ENCODE assay signal across 8 mouse cellular contexts in the genomic region with DNA sequence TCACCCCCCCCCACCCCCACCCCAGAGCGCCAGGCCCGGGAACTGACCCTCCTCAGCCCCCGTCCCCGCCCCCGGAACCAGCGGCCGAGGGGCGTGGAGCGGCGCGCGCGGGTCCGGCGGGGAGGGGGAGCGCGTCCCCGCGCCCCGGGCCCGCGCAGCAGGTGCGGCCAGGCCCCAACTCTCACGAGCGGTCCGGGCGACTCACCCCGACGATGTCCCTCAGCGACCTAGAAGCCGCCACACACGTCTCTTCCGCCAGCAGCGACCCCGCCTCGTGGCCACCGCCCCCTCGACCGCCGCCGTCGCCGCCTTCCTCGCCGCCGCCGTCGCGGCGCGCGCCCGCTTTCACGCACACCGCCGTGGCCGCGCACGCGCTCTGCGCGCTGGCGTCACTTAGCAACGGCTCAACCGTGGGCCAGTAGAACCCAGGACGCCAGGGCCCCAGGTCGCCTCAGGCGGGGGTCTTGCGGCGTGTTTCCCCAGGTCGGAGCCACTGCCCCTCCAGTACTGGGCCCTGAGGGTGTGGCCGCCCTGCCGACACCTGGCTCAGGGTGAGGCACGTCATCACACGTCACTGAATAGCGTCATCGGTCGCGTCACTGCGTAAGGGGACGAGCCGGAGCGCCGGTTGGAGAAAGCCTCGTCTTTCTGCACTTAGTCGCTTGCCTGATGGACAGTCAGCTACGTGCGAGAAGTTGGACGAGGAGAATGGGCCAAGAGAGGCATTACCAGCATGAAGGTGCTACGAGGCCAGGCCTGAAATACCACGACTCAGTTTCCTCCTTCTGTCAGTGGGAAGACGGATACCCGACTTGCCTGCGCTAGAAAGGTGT. TPM values are rescaled to one million over a fixed set of nuclear protein-coding genes. Genes with fewer than 3 reads are reported as not detected.
DNase-seq lines count a peak whose midpoint lies in the region; ATAC-seq and TF ChIP-seq lines count a peak whose summit lies in the region.

Gene Btbd9 (minus strand): TSS at position 548 of the 833 bp plus-strand sequence.

- no peaks in the 10 kb centered on the region for H3K9me3 ChIP-seq in hindbrain, postnatal 0 days (ENCODE audit: low read length)

- H3K36me3 ChIP-seq in hindbrain, postnatal 0 days (ENCODE audit: insufficient read depth, low read length), result no peaks in the 10 kb centered on the region

- WGBS in hindbrain, postnatal 0 days, result under 1% methylated on average over 68 of the region's 94 CpGs

- peak within 1 kb of the TSS; percentile 86 for H3K4me2 ChIP-seq in hindbrain, postnatal 0 days (ENCODE audit: low read depth, low read length)

- peak; percentile 70 for DNase-seq in WW6 (ENCODE audit: low read depth, low spot score)
- DNase-seq in cerebellum, postnatal 4 days (ENCODE audit: low spot score in 2 of 2), result peak; percentile 84 to 97
- peak; percentile 94 for DNase-seq in gastrocnemius, adult 2 months
- DNase-seq in hindbrain, postnatal 0 days (ENCODE audit: low spot score), result peak; percentile 96
- DNase-seq in left cerebral cortex, adult 2 months (ENCODE audit: extremely low spot score in 1 of 2, low spot score in 2 of 2), result peak; percentile 94 to 97
- peak; percentile 98 to 99 for DNase-seq in right cerebral cortex, adult 2 months (ENCODE audit: low spot score in 2 of 2)
- DNase-seq in urinary bladder, postnatal 14 days (ENCODE audit: low spot score), result peak; percentile 94

- H3K27me3 ChIP-seq in hindbrain, postnatal 0 days (ENCODE audit: insufficient read depth, low read length), result no peaks in the 10 kb centered on the region

- no peak for TF ChIP-seq CTCF in gastrocnemius, adult 2 months (IDR thresholded peaks at IDR 0.05)
- TF ChIP-seq CTCF in hindbrain, postnatal 0 days (IDR thresholded peaks at IDR 0.05; ENCODE audit: low read depth), result no peak
- TF ChIP-seq CTCF in left cerebral cortex, adult 2 months (IDR thresholded peaks at IDR 0.05), result no peak

- H3K9ac ChIP-seq in hindbrain, postnatal 0 days (replicated peaks; ENCODE audit: low read length), result peak within 1 kb of the TSS; percentile 74

- H3K4me1 ChIP-seq in hindbrain, postnatal 0 days (ENCODE audit: insufficient read depth, low read length), result peaks cover 10% of the 10 kb centered on the region

- H3K27ac ChIP-seq in gastrocnemius, adult 2 months, result peak within 1 kb of the TSS; percentile 94
- peak within 1 kb of the TSS; percentile 95 for H3K27ac ChIP-seq in hindbrain, postnatal 0 days
- peak within 1 kb of the TSS; percentile 100 for H3K27ac ChIP-seq in left cerebral cortex, adult 2 months

- H3K4me3 ChIP-seq in gastrocnemius, adult 2 months, result peak within 1 kb of the TSS; percentile 79
- H3K4me3 ChIP-seq in hindbrain, postnatal 0 days (ENCODE audit: low read length), result peak within 1 kb of the TSS; percentile 78
- peak within 1 kb of the TSS; percentile 91 for H3K4me3 ChIP-seq in left cerebral cortex, adult 2 months

- ATAC-seq in hindbrain, postnatal 0 days, result peak; percentile 94
- ATAC-seq in megakaryocyte, adult 5-6 weeks (ENCODE audit: poor library complexity, severe bottlenecking), result peak; percentile 92

- intact Hi-C loops in gastrocnemius, adult 2 months (cut with DNase I), result loop anchor here (2.0 kb wide), 1 partner anchor 37 kb away; no protein-coding TSS in a partner anchor
- intact Hi-C loops in left cerebral cortex, adult 2 months (cut with DNase I), result loop anchor here (2.0 to 10.0 kb wide), 3 partner anchors 51 to 571 kb away; partner anchors contain the start of gene Zfand3

RNA-seq across cellular contexts. Expression of gene Btbd9, which starts in this region (rescaled TPM):
- 10 to 100 TPM; 11.9 to 14.7 TPM for total RNA-seq in gastrocnemius, adult 2 months (2021)
- 67.7 and 72.7 TPM in 2 replicates for total RNA-seq in hindbrain, postnatal 0 days (2014; rRNA removed)
- polyA plus RNA-seq in hindbrain, postnatal 0 days (2015; fragmentation: Nextera tagmentation; extraction: Ambion mirVana), result 115 and 122 TPM in 2 replicates
- 100 to 1,000 TPM; 102 to 104 TPM for total RNA-seq in left cerebral cortex, adult 2 months (2021)
- total RNA-seq in megakaryocyte, adult 5-6 weeks (2015), result 16.3 and 21.0 TPM in 2 replicates
- total RNA-seq in megakaryocyte, adult 5-6 weeks (2017), result 12.6 and 15.5 TPM in 2 replicates

Comparison
In these comparisons a context has a peak if more than half of its experiments do, and no peak if none do; other contexts are left out.
1. Peak in every context shown above with its lines: DNase-seq, ATAC-seq, H3K4me3 ChIP-seq and H3K27ac ChIP-seq.